Mouse (Mus musculus) intestine, postnatal 0 days (tissue): ENCODE results near the gene Emilin1. TPM values are rescaled to one million over a fixed set of nuclear protein-coding genes. Genes with fewer than 3 reads are reported as not detected.

ENCODE experiments used
- ATAC-seq: fragments of 200-750 bp; cut with Nextera tagmentation; 2 replicates; pipeline ENCODE4 v1.8.0; 2017; ENCODE audit warnings: mild to moderate bottlenecking, moderate TSS enrichment, moderate library complexity
- H3K27ac ChIP-seq: fragments of 300-500 bp; sonication (generic); 2 replicates; pipeline ENCODE4 v1.5.1; 2014; ENCODE audit warnings: mild to moderate bottlenecking, low read depth, low read length, moderate library complexity
- H3K27me3 ChIP-seq: fragments of 300-500 bp; sonication (generic); replicated peaks from 2 replicates; pipeline ENCODE4 v1.6.1; 2014; ENCODE audit warnings: low read length, mixed read lengths; ENCODE audit not compliant: control insufficient read depth, insufficient read depth
- H3K36me3 ChIP-seq: fragments of 300-500 bp; sonication (generic); 2 replicates; pipeline ENCODE4 v1.6.1; 2014; ENCODE audit warnings: mild to moderate bottlenecking, moderate library complexity; ENCODE audit not compliant: control insufficient read depth, insufficient read depth
- H3K4me1 ChIP-seq: fragments of 300-500 bp; sonication (generic); replicated peaks from 2 replicates; pipeline ENCODE4 v1.6.1; 2014; ENCODE audit warnings: antibody characterized with exemption, low read length, mixed read lengths; ENCODE audit not compliant: control insufficient read depth, insufficient read depth
- H3K4me2 ChIP-seq: fragments of 300-500 bp; sonication (generic); replicated peaks from 2 replicates; pipeline ENCODE4 v1.6.1; 2014; ENCODE audit warnings: low read depth, mild to moderate bottlenecking, moderate library complexity
- H3K4me3 ChIP-seq: fragments of 300-500 bp; sonication (generic); 2 replicates; pipeline ENCODE4 v1.5.1; 2014; ENCODE audit warnings: low read depth, low read length
- H3K9ac ChIP-seq: fragments of 300-500 bp; sonication (generic); 2 replicates; pipeline ENCODE4 v1.6.1; 2014; ENCODE audit warnings: mild to moderate bottlenecking, low read depth, low read length
- H3K9me3 ChIP-seq: fragments of 300-500 bp; sonication (generic); 2 replicates; pipeline ENCODE4 v1.6.1; 2016; ENCODE audit warnings: mixed run types; ENCODE audit not compliant: control insufficient read depth
- CTCF ChIP-seq: sonication (generic); IDR thresholded peaks from 2 replicates; pipeline ENCODE4 v1.5.1; 2016; ENCODE audit warnings: low read depth, mild to moderate bottlenecking, control low read depth, antibody characterized with exemption, moderate library complexity
- WGBS: fragments of 180-500 bp; shearing (Covaris S2); extraction: QIAGEN DNeasy Blood & Tissue Kit; methylation state at CpG from one replicate; pipeline ENCODE4 v1.1.7; 2014; 5-methylcytosine and 5-hydroxymethylcytosine counted together
- polyA plus RNA-seq: library from polyadenylated mRNA; unstranded; fragments of >200 nt; fragmentation: Nextera tagmentation; extraction: Ambion mirVana; gene quantifications from 2 replicates; pipeline ENCODE4 v1.2.1, GENCODE M21; 2015

Emilin1 gene
- polyA plus RNA-seq, 1 experiment from 2014 or later, result 63.7 TPM

GRCm38 (mm10) chr5:30916841-30917240 is 3.6 kb downstream of the Emilin1 start:
- TF ChIP-seq CTCF, result no peak
- 89% methylated on average over 9 of the region's 9 CpGs for WGBS
- ATAC-seq, result no peak
- Histone ChIP-seq H3K27me3 (no peaks in the 10 kb centered on the region), H3K27ac (0 out of 2 replicates have a peak overlapping the region, but pooled peaks have one; percentile 29), H3K9ac (no peak overlapping the region), H3K4me3 (no peak overlapping the region), H3K4me1 (peaks cover 7% of the 10 kb centered on the region; the same call in 1 of the 2 replicates), H3K9me3 (no peaks in the 10 kb centered on the region), H3K36me3 (peaks cover 25% of the 10 kb centered on the region), H3K4me2 (no peak overlapping the region)

GRCm38 (mm10) chr5:30917348-30917747 is 4.1 kb downstream of the Emilin1 start:
- 94% methylated on average over 11 of the region's 11 CpGs for WGBS
- Histone ChIP-seq H3K9me3 (no peaks in the 10 kb centered on the region), H3K36me3 (peaks cover 25% of the 10 kb centered on the region), H3K4me3 (no peak overlapping the region), H3K27me3 (no peaks in the 10 kb centered on the region), H3K27ac (no peak overlapping the region), H3K9ac (no peak overlapping the region), H3K4me2 (no peak overlapping the region), H3K4me1 (peaks cover 6% of the 10 kb centered on the region; the same call in 1 of the 2 replicates)
- no peak for ATAC-seq
- no peak for TF ChIP-seq CTCF

GRCm38 (mm10) chr5:30917891-30918670 is 4.9 kb downstream of the Emilin1 start:
- Histone ChIP-seq H3K4me3 (no peak overlapping the region), H3K36me3 (peaks cover 25% of the 10 kb centered on the region), H3K4me2 (no peak overlapping the region), H3K27ac (no peak overlapping the region), H3K9me3 (no peaks in the 10 kb centered on the region), H3K27me3 (no peaks in the 10 kb centered on the region), H3K4me1 (0 out of 2 replicates have a peak, but pooled peaks cover 4% of the 10 kb centered on the region), H3K9ac (no peak overlapping the region)
- WGBS, result 87% methylated on average over 31 of the region's 31 CpGs
- ATAC-seq, result no peak
- no peak for TF ChIP-seq CTCF

- H3K36me3 ChIP-seq, result peaks cover 25% of the 10 kb centered on the region
- no peak for ATAC-seq
- H3K9ac ChIP-seq, result no peak overlapping the region
- 82% methylated on average over 8 of the region's 8 CpGs for WGBS
- 0 out of 2 replicates have a peak, but pooled peaks cover 4% of the 10 kb centered on the region for H3K4me1 ChIP-seq
- TF ChIP-seq CTCF, result no peak
- H3K27me3 ChIP-seq, result no peaks in the 10 kb centered on the region
- H3K27ac ChIP-seq, result no peak overlapping the region
- no peak overlapping the region for H3K4me3 ChIP-seq
- no peaks in the 10 kb centered on the region for H3K9me3 ChIP-seq
- no peak overlapping the region for H3K4me2 ChIP-seq
Observed at GRCm38 (mm10) chr5:30918691-30919090, 5.5 kb downstream of the Emilin1 start.

- ATAC-seq, result no peak
- Histone ChIP-seq H3K4me3 (0 out of 2 replicates have a peak overlapping the region, but pooled peaks have one; percentile 55), H3K36me3 (peaks cover 25% of the 10 kb centered on the region), H3K27me3 (no peaks in the 10 kb centered on the region), H3K4me1 (0 out of 2 replicates have a peak, but pooled peaks cover 4% of the 10 kb centered on the region), H3K9ac (no peak overlapping the region), H3K4me2 (peak overlapping the region; percentile 87), H3K27ac (peak overlapping the region; percentile 68; the same call in 1 of the 2 replicates), H3K9me3 (no peaks in the 10 kb centered on the region)
- 67% methylated on average over 11 of the region's 11 CpGs for WGBS
- TF ChIP-seq CTCF, result no peak
Observed at GRCm38 (mm10) chr5:30919831-30920614, 6.8 kb downstream of the Emilin1 start.

GRCm38 (mm10) chr5:30920621-30921020 is 7.4 kb downstream of the Emilin1 start:
- no peaks in the 10 kb centered on the region for H3K27me3 ChIP-seq
- H3K9ac ChIP-seq, result peak overlapping the region; percentile 34; the same call in 1 of the 2 replicates
- peak overlapping the region; percentile 55 for H3K4me3 ChIP-seq
- WGBS, result 25% methylated on average over 19 of the region's 19 CpGs
- peak overlapping the region; percentile 87 for H3K4me2 ChIP-seq
- peak; percentile 31 for ATAC-seq
- H3K27ac ChIP-seq, result peak overlapping the region; percentile 68; the same call in 1 of the 2 replicates
- H3K9me3 ChIP-seq, result no peaks in the 10 kb centered on the region
- 0 out of 2 replicates have a peak, but pooled peaks cover 4% of the 10 kb centered on the region for H3K4me1 ChIP-seq
- no peak for TF ChIP-seq CTCF
- H3K36me3 ChIP-seq, result peaks cover 25% of the 10 kb centered on the region
